Mouse (Mus musculus): Measurements from ENCODE around the gene Ttc7b.

Ttc7b gene

DNA sequence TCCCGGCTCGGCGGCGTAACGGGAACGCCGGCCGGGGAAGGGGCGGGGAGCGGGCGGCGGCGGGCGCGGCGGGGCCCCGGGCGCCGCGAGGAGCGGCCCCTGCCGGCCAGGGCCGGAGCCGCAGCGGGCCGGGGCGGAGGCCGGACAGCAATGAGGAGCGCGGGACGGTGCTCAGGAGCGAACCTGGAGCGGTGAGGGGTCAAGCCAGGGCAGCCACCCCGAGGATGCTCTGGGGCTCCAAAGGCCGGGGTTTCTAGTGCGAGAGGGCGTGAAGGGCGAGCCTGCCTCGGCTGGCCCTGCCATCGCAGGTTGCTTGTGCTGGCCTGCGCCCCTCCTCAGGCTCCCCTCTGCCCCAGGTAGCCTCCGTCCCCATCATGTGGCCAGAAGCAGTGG is at the start of gene Ttc7b:
Ttc7b (minus strand) TSS at position 33 of the 393 bp plus-strand sequence.
- peak; percentile 75 for DNase-seq

- DNase-seq = no peak
Measured at GRCm38 (mm10) chr12:100568831-100569230, 48.2 kb upstream of the Ttc7b start.

DNA sequence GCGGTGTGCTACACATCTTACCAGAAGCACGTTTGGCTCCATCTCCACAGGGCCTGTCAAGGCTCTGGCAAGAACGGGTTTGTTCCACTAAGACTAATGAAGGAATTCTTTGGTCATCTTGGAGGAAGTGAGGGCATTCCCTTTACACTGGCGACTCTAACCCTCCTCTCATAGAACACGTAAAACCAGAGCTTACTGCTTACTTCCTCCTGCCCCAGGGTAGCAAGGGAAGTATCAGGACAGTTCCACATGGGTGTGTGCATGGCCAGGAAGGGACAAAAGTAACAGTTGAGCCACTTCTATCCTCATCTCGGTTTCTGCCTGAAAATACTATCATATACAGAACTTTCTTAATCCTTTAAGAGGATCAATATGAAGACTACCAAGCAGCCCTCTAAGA is 47.5 kb upstream of the Ttc7b start:
- no peak for DNase-seq

DNA sequence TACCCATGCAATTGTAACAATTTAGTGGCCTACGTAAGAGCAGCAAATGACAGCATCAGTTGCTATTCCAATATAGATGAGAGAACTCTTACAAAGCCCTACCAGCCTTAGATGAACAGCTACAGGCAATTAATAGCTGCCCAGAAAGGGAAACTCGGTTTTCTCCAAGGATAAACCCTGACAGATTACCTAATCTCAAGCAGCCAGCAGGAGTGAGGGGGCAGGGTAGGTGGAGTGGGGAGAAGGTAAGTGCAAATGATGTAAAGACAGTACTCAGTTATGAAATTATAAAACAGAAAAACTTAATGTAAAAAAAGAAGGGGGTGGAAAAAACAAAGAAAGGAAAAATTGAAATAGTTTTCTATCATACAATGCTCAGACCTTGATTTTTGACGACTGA is 47.0 kb upstream of the Ttc7b start:
- DNase-seq = no peak

GRCm38 (mm10) chr12:100553675-100554074 is 33.0 kb upstream of the Ttc7b start:
- DNase-seq = no peak

- DNase-seq = no peak
Measured at GRCm38 (mm10) chr12:100551972-100552371, 31.3 kb upstream of the Ttc7b start.

GRCm38 (mm10) chr12:100544194-100544567 is 23.6 kb upstream of the Ttc7b start:
- no peak for DNase-seq

GRCm38 (mm10) chr12:100543437-100544193 is 23.0 kb upstream of the Ttc7b start:
- DNase-seq = no peak

- no peak for DNase-seq
Measured at GRCm38 (mm10) chr12:100542494-100542893, 21.9 kb upstream of the Ttc7b start.

GRCm38 (mm10) chr12:100542076-100542475 is 21.4 kb upstream of the Ttc7b start:
- DNase-seq = no peak

GRCm38 (mm10) chr12:100539158-100539714 is 18.6 kb upstream of the Ttc7b start:
- no peak for DNase-seq

DNA sequence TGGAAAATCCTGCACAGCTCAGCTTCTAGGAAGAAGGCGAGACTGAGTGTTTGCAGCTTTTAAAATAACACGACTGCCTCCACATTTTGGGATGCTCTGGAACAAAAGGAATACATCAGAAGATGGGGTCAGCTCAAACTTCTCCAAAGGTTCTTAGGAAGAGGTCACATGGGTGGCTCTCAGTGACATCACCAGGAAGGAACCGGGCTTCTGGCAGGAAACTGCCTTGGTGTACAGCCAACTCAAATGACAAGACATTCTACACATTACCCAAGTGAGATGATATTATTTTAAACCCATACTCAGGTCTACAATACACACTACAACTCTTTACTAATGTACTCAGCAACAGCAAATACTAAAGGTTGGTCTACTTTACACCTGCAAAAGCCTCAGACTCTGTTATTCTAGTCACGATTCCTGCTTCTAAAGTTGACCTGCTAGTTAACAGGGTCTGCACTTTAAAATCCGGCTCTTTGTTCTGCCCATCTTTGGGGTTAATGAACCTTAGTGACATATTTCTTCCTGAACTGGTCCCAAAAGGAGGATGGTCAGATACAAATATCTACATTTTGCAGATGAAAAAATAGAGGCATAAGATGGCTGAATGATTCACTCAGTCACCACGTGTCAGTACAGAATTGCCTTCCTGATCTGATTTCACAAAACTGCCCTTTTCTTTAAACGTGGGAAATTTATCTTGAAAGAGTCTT is 18.0 kb upstream of the Ttc7b start:
- DNase-seq = no peak

GRCm38 (mm10) chr12:100537091-100537490 is 16.5 kb upstream of the Ttc7b start:
- no peak for DNase-seq

GRCm38 (mm10) chr12:100535028-100535427 is 14.4 kb upstream of the Ttc7b start:
- DNase-seq = no peak

DNA sequence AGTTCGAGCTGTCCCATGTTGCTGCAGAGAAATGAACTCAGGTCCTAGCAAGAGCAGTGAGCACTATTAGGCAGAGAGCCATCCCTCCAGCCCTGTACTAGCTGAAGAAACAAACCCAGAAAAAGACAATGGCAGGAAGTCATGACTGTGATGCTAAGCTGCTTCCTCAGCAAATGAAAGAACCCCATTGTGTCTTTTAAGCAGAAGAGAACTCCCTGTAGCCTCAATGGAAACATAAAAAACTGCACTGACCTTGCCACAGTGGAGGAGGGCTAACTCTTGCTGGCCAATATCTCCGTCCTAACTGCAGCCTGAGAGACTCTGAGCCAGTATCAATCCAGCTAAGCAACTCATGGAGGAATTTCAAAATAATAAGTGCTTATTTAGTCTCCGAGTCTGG is 13.4 kb upstream of the Ttc7b start:
- no peak for DNase-seq

- no peak for DNase-seq
Measured at GRCm38 (mm10) chr12:100533209-100533608, 12.6 kb upstream of the Ttc7b start.

GRCm38 (mm10) chr12:100531740-100532139 is 11.1 kb upstream of the Ttc7b start:
- no peak for DNase-seq

GRCm38 (mm10) chr12:100530871-100531270 is 10.2 kb upstream of the Ttc7b start:
- no peak for DNase-seq

DNA sequence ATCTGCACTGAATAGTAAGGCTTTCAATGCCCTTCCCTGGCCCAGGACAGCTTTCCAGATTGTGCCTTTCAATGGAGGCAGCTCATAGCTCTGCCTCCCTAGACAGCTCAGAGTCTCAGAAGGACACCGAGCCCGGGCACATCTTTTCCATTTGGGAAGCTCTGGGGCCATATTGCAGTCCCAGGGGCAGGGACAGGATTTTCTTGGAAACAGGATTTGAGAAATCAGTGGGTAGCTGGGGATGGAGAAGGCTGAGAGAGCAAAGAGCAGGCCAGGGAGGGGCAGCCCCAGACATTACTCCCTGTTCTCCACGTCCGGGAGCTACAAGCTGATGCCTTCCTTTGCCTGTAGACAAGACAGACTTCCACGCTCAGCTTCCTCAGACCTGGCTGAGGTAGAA is 9.0 kb upstream of the Ttc7b start:
- no peak for DNase-seq

GRCm38 (mm10) chr12:100529172-100529571 is 8.5 kb upstream of the Ttc7b start:
- DNase-seq = no peak

DNA sequence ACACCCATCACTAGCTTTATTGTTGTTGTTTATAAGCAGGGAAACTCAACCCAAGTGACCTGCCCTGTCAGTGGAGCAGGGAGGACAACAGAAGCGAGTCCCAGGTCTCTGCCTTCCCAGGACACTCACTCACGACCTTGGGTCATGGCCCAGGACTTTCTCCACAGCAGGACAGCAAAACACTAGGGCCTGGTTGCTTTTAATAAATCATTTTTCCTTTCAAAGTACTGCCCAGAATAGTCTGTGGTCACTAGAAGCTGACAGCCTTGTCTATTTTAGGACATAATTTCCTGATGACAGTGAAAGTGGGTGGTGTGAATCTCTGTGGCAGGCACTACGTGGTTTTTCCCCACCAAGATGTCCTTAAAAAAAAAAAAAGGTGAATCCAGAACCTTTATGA is 7.6 kb upstream of the Ttc7b start:
- no peak for DNase-seq

- DNase-seq = peak; percentile 90
Measured at GRCm38 (mm10) chr12:100527753-100528152, 7.1 kb upstream of the Ttc7b start.

- DNase-seq = peak; percentile 59
Measured at GRCm38 (mm10) chr12:100527241-100527640, 6.6 kb upstream of the Ttc7b start.

GRCm38 (mm10) chr12:100525939-100526338 is 5.3 kb upstream of the Ttc7b start:
- DNase-seq = no peak

Measured in cerebellum, adult 11-12 months (tissue).